Mouse (Mus musculus) cerebellum, postnatal 36 days (tissue): Measurements from ENCODE around the gene Mta3.
A peak's percentile ranks its signal among the peaks of the same experiment; 100 is the strongest.

ENCODE experiments used
- DNase-seq, 2 experiments: peaks; one replicate each; pipeline ENCODE4 v3.0.0; 2021 to 2022; ENCODE audit warnings: mixed read lengths in 2 of 2

Gene Mta3

GRCm38 (mm10) chr17:83813050-83813449, 107.1 kb downstream of the Mta3 start:
- no peak for DNase-seq

GRCm38 (mm10) chr17:83816996-83817395, 111.0 kb downstream of the Mta3 start:
- no peak for DNase-seq

GRCm38 (mm10) chr17:83819503-83819902, 113.5 kb downstream of the Mta3 start:
- no peak for DNase-seq

- DNase-seq = no peak
Measured at GRCm38 (mm10) chr17:83820701-83821100, 114.7 kb downstream of the Mta3 start.

- DNase-seq = no peak
Measured at GRCm38 (mm10) chr17:83821876-83822275, 115.9 kb downstream of the Mta3 start.

- no peak for DNase-seq
Measured at GRCm38 (mm10) chr17:83823835-83824234, 117.9 kb downstream of the Mta3 start.

GRCm38 (mm10) chr17:83829356-83829755, 123.4 kb downstream of the Mta3 start:
- DNase-seq = no peak

GRCm38 (mm10) chr17:83830616-83831292, 124.8 kb downstream of the Mta3 start:
- no peak for DNase-seq

- DNase-seq = no peak
Measured at GRCm38 (mm10) chr17:83834120-83834519, 128.2 kb downstream of the Mta3 start.

GRCm38 (mm10) chr17:83836048-83836447, 130.1 kb downstream of the Mta3 start:
- DNase-seq = no peak

GRCm38 (mm10) chr17:83837659-83838190, 131.8 kb downstream of the Mta3 start:
- DNase-seq = no peak

GRCm38 (mm10) chr17:83839132-83839531, 133.2 kb downstream of the Mta3 start:
- DNase-seq = no peak

GRCm38 (mm10) chr17:83841011-83841410, 135.0 kb downstream of the Mta3 start:
- no peak for DNase-seq

- no peak for DNase-seq
Measured at GRCm38 (mm10) chr17:83843780-83844179, 137.8 kb downstream of the Mta3 start.

GRCm38 (mm10) chr17:83845538-83845937, 139.6 kb downstream of the Mta3 start:
- DNase-seq = no peak

GRCm38 (mm10) chr17:83846301-83847021, 140.5 kb downstream of the Mta3 start:
- DNase-seq = no peak

GRCm38 (mm10) chr17:83847100-83847499, 141.1 kb downstream of the Mta3 start:
- no peak for DNase-seq

GRCm38 (mm10) chr17:83847815-83848214, 141.9 kb downstream of the Mta3 start, which contains the start of gene Haao:
Haao (minus strand) TSS chr17:83847963.
- DNase-seq = no peak

GRCm38 (mm10) chr17:83848482-83848881, 142.5 kb downstream of the Mta3 start:
- no peak for DNase-seq

- no peak for DNase-seq
Measured at GRCm38 (mm10) chr17:83849081-83849675, 143.2 kb downstream of the Mta3 start.

- DNase-seq = no peak
Measured at GRCm38 (mm10) chr17:83849717-83850116, 143.8 kb downstream of the Mta3 start.

GRCm38 (mm10) chr17:83850458-83850857, 144.5 kb downstream of the Mta3 start:
- peak; percentile 91 to 95 for DNase-seq

- no peak for DNase-seq
Measured at GRCm38 (mm10) chr17:83850864-83851263, 144.9 kb downstream of the Mta3 start.

GRCm38 (mm10) chr17:83853831-83854230, 147.9 kb downstream of the Mta3 start:
- no peak for DNase-seq
